Mouse (Mus musculus) stomach, postnatal 0 days (tissue): Measurements from ENCODE around the gene Arl14. TPM values are rescaled to one million over a fixed set of nuclear protein-coding genes. Genes with fewer than 3 reads are reported as not detected.
"Not testable (repeated sequence)": the region's sequence is repeated elsewhere in the genome, so short reads cannot be mapped to it uniquely, and the experiment has no call there.

Experiments used
- ATAC-seq: fragments of 200-750 bp; cut with Nextera tagmentation; 2 replicates; pipeline ENCODE4 v1.8.0; 2017; ENCODE audit not compliant: low FRiP score, low TSS enrichment
- DNase-seq: peaks from one replicate; pipeline ENCODE4 v3.0.0-alpha.2; 2016; ENCODE audit warnings: low spot score
- H3K27ac ChIP-seq: fragments of 300-500 bp; sonication (generic); replicated peaks from 2 replicates; pipeline ENCODE4 v1.5.1; 2014; ENCODE audit warnings: mild to moderate bottlenecking, control low read depth
- H3K27me3 ChIP-seq: fragments of 300-500 bp; sonication (generic); 2 replicates; pipeline ENCODE4 v1.6.1; 2014; ENCODE audit warnings: low read length; ENCODE audit not compliant: control insufficient read depth, insufficient read depth
- H3K36me3 ChIP-seq: fragments of 300-500 bp; sonication (generic); 2 replicates; pipeline ENCODE4 v1.6.1; 2014; ENCODE audit warnings: low read length, mixed read lengths; ENCODE audit not compliant: control insufficient read depth, insufficient read depth
- H3K4me1 ChIP-seq: fragments of 300-500 bp; sonication (generic); replicated peaks from 2 replicates; pipeline ENCODE4 v1.6.1; 2014; ENCODE audit warnings: antibody characterized with exemption; ENCODE audit not compliant: control insufficient read depth, insufficient read depth
- H3K4me2 ChIP-seq: fragments of 300-500 bp; sonication (generic); replicated peaks from 2 replicates; pipeline ENCODE4 v1.6.1; 2014; ENCODE audit warnings: low read depth, mild to moderate bottlenecking, control low read depth, moderate library complexity
- H3K4me3 ChIP-seq: fragments of 300-500 bp; sonication (generic); 2 replicates; pipeline ENCODE4 v1.5.1; 2014; ENCODE audit warnings: low read depth, low read length, control low read depth
- H3K9ac ChIP-seq: fragments of 300-500 bp; sonication (generic); 2 replicates; pipeline ENCODE4 v1.6.1; 2014; ENCODE audit warnings: mild to moderate bottlenecking, low read length, control low read depth, mixed read lengths
- H3K9me3 ChIP-seq: fragments of 300-500 bp; sonication (generic); 2 replicates; pipeline ENCODE4 v1.6.1; 2016; ENCODE audit warnings: low read length; ENCODE audit not compliant: control insufficient read depth
- CTCF ChIP-seq: IDR thresholded peaks from 2 replicates; pipeline ENCODE4 v1.5.1; 2016; ENCODE audit warnings: antibody characterized with exemption, low read depth, mild to moderate bottlenecking, moderate library complexity
- EP300 ChIP-seq: optimal IDR thresholded peaks from 2 replicates; pipeline ENCODE3; 2016; ENCODE audit warnings: antibody characterized with exemption
- WGBS: fragments of 180-500 bp; shearing (Covaris S2); extraction: QIAGEN DNeasy Blood & Tissue Kit; methylation state at CpG from one replicate; pipeline ENCODE4 v1.1.7; 2014; 5-methylcytosine and 5-hydroxymethylcytosine counted together
- polyA plus RNA-seq: library from polyadenylated mRNA; unstranded; fragments of >200 nt; fragmentation: Nextera tagmentation; extraction: Ambion mirVana; gene quantifications from 2 replicates; pipeline ENCODE4 v1.2.1, GENCODE M21; 2015

Gene Arl14
- polyA plus RNA-seq, 1 experiment from 2014 or later = 31.5 TPM

GRCm38 (mm10) chr3:69222987-69223386, 768 bp downstream of the Arl14 start:
- no peaks in the 10 kb centered on the region for H3K27me3 ChIP-seq
- 51% methylated on average over 7 of the region's 7 CpGs for WGBS
- DNase-seq = no peak
- no peaks in the 10 kb centered on the region for H3K36me3 ChIP-seq
- no peak for ATAC-seq
- peak overlapping the region; percentile 47 for H3K9ac ChIP-seq
- H3K27ac ChIP-seq = peak overlapping the region; percentile 84
- peak overlapping the region; percentile 38 for H3K4me3 ChIP-seq
- no peaks in the 10 kb centered on the region for H3K4me1 ChIP-seq
- TF ChIP-seq EP300 (no peak), CTCF (no peak)
- no peaks in the 10 kb centered on the region for H3K9me3 ChIP-seq
- peak overlapping the region; percentile 44 for H3K4me2 ChIP-seq

GRCm38 (mm10) chr3:69223666-69224065, 1.4 kb downstream of the Arl14 start:
- Histone ChIP-seq H3K4me2 (peak overlapping the region; percentile 42), H3K4me3 (peak overlapping the region; percentile 27), H3K4me1 (no peaks in the 10 kb centered on the region), H3K27me3 (no peaks in the 10 kb centered on the region), H3K36me3 (no peaks in the 10 kb centered on the region), H3K27ac (no peak overlapping the region), H3K9ac (no peak overlapping the region), H3K9me3 (no peaks in the 10 kb centered on the region)
- TF ChIP-seq EP300 (no peak), CTCF (no peak)
- 60% methylated on average over 8 of the region's 8 CpGs for WGBS
- peak; percentile 45 for DNase-seq
- no peak for ATAC-seq

- Histone ChIP-seq H3K9ac (no peak overlapping the region), H3K36me3 (no peaks in the 10 kb centered on the region), H3K9me3 (no peaks in the 10 kb centered on the region), H3K27ac (no peak overlapping the region), H3K4me3 (no peak overlapping the region), H3K27me3 (no peaks in the 10 kb centered on the region), H3K4me2 (no peak overlapping the region), H3K4me1 (no peaks in the 10 kb centered on the region)
- ATAC-seq (no peak), DNase-seq (no peak)
- no peak for TF ChIP-seq EP300
- no peak for TF ChIP-seq CTCF
Measured at GRCm38 (mm10) chr3:69225019-69225418, 2.8 kb downstream of the Arl14 start.

GRCm38 (mm10) chr3:69226496-69226895, 4.3 kb downstream of the Arl14 start:
- WGBS = 44% methylated on average over 2 of the region's 2 CpGs
- no peaks in the 10 kb centered on the region for H3K9me3 ChIP-seq
- H3K4me3 ChIP-seq = no peak overlapping the region
- H3K4me2 ChIP-seq = no peak overlapping the region
- H3K27ac ChIP-seq = no peak overlapping the region
- DNase-seq = no peak
- H3K27me3 ChIP-seq = no peaks in the 10 kb centered on the region
- no peaks in the 10 kb centered on the region for H3K4me1 ChIP-seq
- TF ChIP-seq EP300 (no peak), CTCF (no peak)
- no peak overlapping the region for H3K9ac ChIP-seq
- no peak for ATAC-seq
- no peaks in the 10 kb centered on the region for H3K36me3 ChIP-seq

GRCm38 (mm10) chr3:69228002-69228401, 5.8 kb downstream of the Arl14 start:
- Histone ChIP-seq H3K4me3 (no peak overlapping the region), H3K9ac (no peak overlapping the region), H3K36me3 (no peaks in the 10 kb centered on the region), H3K27me3 (no peaks in the 10 kb centered on the region), H3K4me2 (no peak overlapping the region), H3K27ac (no peak overlapping the region), H3K9me3 (no peaks in the 10 kb centered on the region), H3K4me1 (no peaks in the 10 kb centered on the region)
- no peak for DNase-seq
- TF ChIP-seq CTCF = no peak
- TF ChIP-seq EP300 = no peak
- WGBS = 55% methylated on average over 1 of the region's 1 CpGs
- ATAC-seq = no peak

GRCm38 (mm10) chr3:69231522-69232138, 9.4 kb downstream of the Arl14 start:
- WGBS = 85% methylated on average over 14 of the region's 14 CpGs
- DNase-seq = no peak
- H3K27ac ChIP-seq = no peak overlapping the region
- TF ChIP-seq EP300 (no peak), CTCF (no peak)
- H3K36me3 ChIP-seq = no peaks in the 10 kb centered on the region
- H3K4me1 ChIP-seq = no peaks in the 10 kb centered on the region
- H3K4me3 ChIP-seq = no peak overlapping the region
- no peaks in the 10 kb centered on the region for H3K9me3 ChIP-seq
- H3K9ac ChIP-seq = no peak overlapping the region
- H3K4me2 ChIP-seq = no peak overlapping the region
- ATAC-seq = no peak
- H3K27me3 ChIP-seq = no peaks in the 10 kb centered on the region

- not testable (repeated sequence) for H3K36me3 ChIP-seq, H3K9me3 ChIP-seq, H3K9ac ChIP-seq, H3K4me2 ChIP-seq, H3K27me3 ChIP-seq, H3K4me3 ChIP-seq, DNase-seq, H3K4me1 ChIP-seq
- peak overlapping the region; percentile 53; the same call in 1 of the 2 replicates for H3K27ac ChIP-seq
- 61% methylated on average over 10 of the region's 10 CpGs for WGBS
- peak; percentile 63 for ATAC-seq
Measured at GRCm38 (mm10) chr3:69233552-69234189, 11.5 kb downstream of the Arl14 start.
